Mouse (Mus musculus): ENCODE results near the gene Kcna10. TPM values are rescaled to one million over a fixed set of nuclear protein-coding genes. Genes with fewer than 3 reads are reported as not detected.

Kcna10 gene
- polyA plus RNA-seq, 1 experiment from 2014 or later = not detected

- Histone ChIP-seq H3K36me3 (ENCODE audit: control insufficient read depth, insufficient read depth, low read length) (no peaks in the 10 kb centered on the region), H3K27me3 (ENCODE audit: control insufficient read depth, insufficient read depth, low read length) (no peaks in the 10 kb centered on the region), H3K9ac (ENCODE audit: low read length) (no peak overlapping the region), H3K4me2 (ENCODE audit: low read depth, severe bottlenecking) (no peak overlapping the region), H3K9me3 (ENCODE audit: control insufficient read depth, low read length) (no peaks in the 10 kb centered on the region), H3K4me1 (ENCODE audit: control insufficient read depth, insufficient read depth, low read length) (no peaks in the 10 kb centered on the region), H3K27ac (replicated peaks; ENCODE audit: low read depth, low read length) (no peak overlapping the region), H3K4me3 (ENCODE audit: low read depth, low read length) (no peak overlapping the region)
- ATAC-seq (ENCODE audit: insufficient number of reproducible peaks, low FRiP score, low TSS enrichment, low read depth) (no peak), DNase-seq (ENCODE audit: low spot score) (no peak)
- 57% methylated on average over 4 of the region's 4 CpGs for WGBS
Measured at GRCm38 (mm10) chr3:107206490-107207150, 23.8 kb downstream of the Kcna10 start.

- WGBS = 66% methylated on average over 7 of the region's 7 CpGs
- H3K4me2 ChIP-seq (ENCODE audit: low read depth, severe bottlenecking) = no peak overlapping the region
- H3K36me3 ChIP-seq (ENCODE audit: control insufficient read depth, insufficient read depth, low read length) = no peaks in the 10 kb centered on the region
- H3K4me1 ChIP-seq (ENCODE audit: control insufficient read depth, insufficient read depth, low read length) = no peaks in the 10 kb centered on the region
- DNase-seq (ENCODE audit: low spot score) = no peak
- no peak for ATAC-seq (ENCODE audit: insufficient number of reproducible peaks, low FRiP score, low TSS enrichment, low read depth)
- H3K9me3 ChIP-seq (ENCODE audit: control insufficient read depth, low read length) = no peaks in the 10 kb centered on the region
- no peak overlapping the region for H3K4me3 ChIP-seq (ENCODE audit: low read depth, low read length)
- H3K9ac ChIP-seq (ENCODE audit: low read length) = no peak overlapping the region
- H3K27ac ChIP-seq (replicated peaks; ENCODE audit: low read depth, low read length) = no peak overlapping the region
- H3K27me3 ChIP-seq (ENCODE audit: control insufficient read depth, insufficient read depth, low read length) = no peaks in the 10 kb centered on the region
Measured at GRCm38 (mm10) chr3:107207625-107208253, 24.9 kb downstream of the Kcna10 start.

GRCm38 (mm10) chr3:107214606-107215005, 31.8 kb downstream of the Kcna10 start:
- Histone ChIP-seq H3K9ac (ENCODE audit: low read length) (no peak overlapping the region), H3K36me3 (ENCODE audit: control insufficient read depth, insufficient read depth, low read length) (no peaks in the 10 kb centered on the region), H3K4me3 (ENCODE audit: low read depth, low read length) (no peak overlapping the region), H3K4me2 (ENCODE audit: low read depth, severe bottlenecking) (no peak overlapping the region), H3K27me3 (ENCODE audit: control insufficient read depth, insufficient read depth, low read length) (no peaks in the 10 kb centered on the region), H3K27ac (replicated peaks; ENCODE audit: low read depth, low read length) (no peak overlapping the region), H3K9me3 (ENCODE audit: control insufficient read depth, low read length) (no peaks in the 10 kb centered on the region), H3K4me1 (ENCODE audit: control insufficient read depth, insufficient read depth, low read length) (no peaks in the 10 kb centered on the region)
- DNase-seq (ENCODE audit: low spot score) = no peak
- no peak for ATAC-seq (ENCODE audit: insufficient number of reproducible peaks, low FRiP score, low TSS enrichment, low read depth)
- 78% methylated on average over 5 of the region's 5 CpGs for WGBS

GRCm38 (mm10) chr3:107216400-107217100, 33.7 kb downstream of the Kcna10 start:
- H3K36me3 ChIP-seq (ENCODE audit: control insufficient read depth, insufficient read depth, low read length) = no peaks in the 10 kb centered on the region
- H3K4me3 ChIP-seq (ENCODE audit: low read depth, low read length) = no peak overlapping the region
- no peak overlapping the region for H3K4me2 ChIP-seq (ENCODE audit: low read depth, severe bottlenecking)
- H3K4me1 ChIP-seq (ENCODE audit: control insufficient read depth, insufficient read depth, low read length) = no peaks in the 10 kb centered on the region
- 73% methylated on average over 8 of the region's 8 CpGs for WGBS
- no peaks in the 10 kb centered on the region for H3K27me3 ChIP-seq (ENCODE audit: control insufficient read depth, insufficient read depth, low read length)
- no peak overlapping the region for H3K27ac ChIP-seq (replicated peaks; ENCODE audit: low read depth, low read length)
- no peaks in the 10 kb centered on the region for H3K9me3 ChIP-seq (ENCODE audit: control insufficient read depth, low read length)
- DNase-seq (ENCODE audit: low spot score) = no peak
- no peak overlapping the region for H3K9ac ChIP-seq (ENCODE audit: low read length)
- no peak for ATAC-seq (ENCODE audit: insufficient number of reproducible peaks, low FRiP score, low TSS enrichment, low read depth)

- Histone ChIP-seq H3K4me3 (ENCODE audit: low read depth, low read length) (no peak overlapping the region), H3K9ac (ENCODE audit: low read length) (no peak overlapping the region), H3K4me2 (ENCODE audit: low read depth, severe bottlenecking) (no peak overlapping the region), H3K27me3 (ENCODE audit: control insufficient read depth, insufficient read depth, low read length) (no peaks in the 10 kb centered on the region), H3K4me1 (ENCODE audit: control insufficient read depth, insufficient read depth, low read length) (no peaks in the 10 kb centered on the region), H3K36me3 (ENCODE audit: control insufficient read depth, insufficient read depth, low read length) (no peaks in the 10 kb centered on the region), H3K9me3 (ENCODE audit: control insufficient read depth, low read length) (no peaks in the 10 kb centered on the region), H3K27ac (replicated peaks; ENCODE audit: low read depth, low read length) (no peak overlapping the region)
- WGBS = 91% methylated on average over 3 of the region's 3 CpGs
- no peak for DNase-seq (ENCODE audit: low spot score)
- no peak for ATAC-seq (ENCODE audit: insufficient number of reproducible peaks, low FRiP score, low TSS enrichment, low read depth)
Measured at GRCm38 (mm10) chr3:107217101-107217480, 34.2 kb downstream of the Kcna10 start.

- Histone ChIP-seq H3K4me1 (ENCODE audit: control insufficient read depth, insufficient read depth, low read length) (no peaks in the 10 kb centered on the region), H3K9ac (ENCODE audit: low read length) (no peak overlapping the region), H3K27ac (replicated peaks; ENCODE audit: low read depth, low read length) (no peak overlapping the region), H3K4me3 (ENCODE audit: low read depth, low read length) (no peak overlapping the region), H3K9me3 (ENCODE audit: control insufficient read depth, low read length) (no peaks in the 10 kb centered on the region), H3K36me3 (ENCODE audit: control insufficient read depth, insufficient read depth, low read length) (no peaks in the 10 kb centered on the region), H3K27me3 (ENCODE audit: control insufficient read depth, insufficient read depth, low read length) (no peaks in the 10 kb centered on the region), H3K4me2 (ENCODE audit: low read depth, severe bottlenecking) (no peak overlapping the region)
- no peak for DNase-seq (ENCODE audit: low spot score)
- ATAC-seq (ENCODE audit: insufficient number of reproducible peaks, low FRiP score, low TSS enrichment, low read depth) = no peak
- WGBS = 92% methylated on average over 7 of the region's 7 CpGs
Measured at GRCm38 (mm10) chr3:107218572-107218971, 35.7 kb downstream of the Kcna10 start.

GRCm38 (mm10) chr3:107221608-107222007, 38.8 kb downstream of the Kcna10 start, which contains the start of gene Cym:
Gene Cym, minus strand, starts transcription at chr3:107221732.
- Histone ChIP-seq H3K9me3 (ENCODE audit: control insufficient read depth, low read length) (no peaks in the 10 kb centered on the region), H3K4me3 (ENCODE audit: low read depth, low read length) (no peak within 1 kb of the TSS), H3K9ac (ENCODE audit: low read length) (no peak within 1 kb of the TSS), H3K4me1 (ENCODE audit: control insufficient read depth, insufficient read depth, low read length) (no peaks in the 10 kb centered on the region), H3K27me3 (ENCODE audit: control insufficient read depth, insufficient read depth, low read length) (no peaks in the 10 kb centered on the region), H3K36me3 (ENCODE audit: control insufficient read depth, insufficient read depth, low read length) (no peaks in the 10 kb centered on the region), H3K4me2 (ENCODE audit: low read depth, severe bottlenecking) (no peak within 1 kb of the TSS), H3K27ac (replicated peaks; ENCODE audit: low read depth, low read length) (no peak within 1 kb of the TSS)
- WGBS = 89% methylated on average over 10 of the region's 10 CpGs
- ATAC-seq (ENCODE audit: insufficient number of reproducible peaks, low FRiP score, low TSS enrichment, low read depth) (no peak), DNase-seq (ENCODE audit: low spot score) (no peak)

- Histone ChIP-seq H3K4me2 (ENCODE audit: low read depth, severe bottlenecking) (no peak overlapping the region), H3K4me1 (ENCODE audit: control insufficient read depth, insufficient read depth, low read length) (no peaks in the 10 kb centered on the region), H3K27ac (replicated peaks; ENCODE audit: low read depth, low read length) (no peak overlapping the region), H3K9ac (ENCODE audit: low read length) (no peak overlapping the region), H3K36me3 (ENCODE audit: control insufficient read depth, insufficient read depth, low read length) (no peaks in the 10 kb centered on the region), H3K9me3 (ENCODE audit: control insufficient read depth, low read length) (no peaks in the 10 kb centered on the region), H3K4me3 (ENCODE audit: low read depth, low read length) (no peak overlapping the region), H3K27me3 (ENCODE audit: control insufficient read depth, insufficient read depth, low read length) (no peaks in the 10 kb centered on the region)
- DNase-seq (ENCODE audit: low spot score) = no peak
- WGBS = 62% methylated on average over 1 of the region's 1 CpGs
- ATAC-seq (ENCODE audit: insufficient number of reproducible peaks, low FRiP score, low TSS enrichment, low read depth) = no peak
Measured at GRCm38 (mm10) chr3:107223230-107223629, 40.4 kb downstream of the Kcna10 start.

All from limb, embryonic 11.5 days (tissue).